Mouse (Mus musculus): ENCODE measurements around the gene 1810055G02Rik. TPM values are rescaled to one million over a fixed set of nuclear protein-coding genes. Genes with fewer than 3 reads are reported as not detected.
A peak's percentile ranks its signal among the peaks of the same experiment; 100 is the strongest.

Gene 1810055G02Rik
- polyA plus RNA-seq, 1 experiment from 2014 or later, result 61.4 TPM

DNA sequence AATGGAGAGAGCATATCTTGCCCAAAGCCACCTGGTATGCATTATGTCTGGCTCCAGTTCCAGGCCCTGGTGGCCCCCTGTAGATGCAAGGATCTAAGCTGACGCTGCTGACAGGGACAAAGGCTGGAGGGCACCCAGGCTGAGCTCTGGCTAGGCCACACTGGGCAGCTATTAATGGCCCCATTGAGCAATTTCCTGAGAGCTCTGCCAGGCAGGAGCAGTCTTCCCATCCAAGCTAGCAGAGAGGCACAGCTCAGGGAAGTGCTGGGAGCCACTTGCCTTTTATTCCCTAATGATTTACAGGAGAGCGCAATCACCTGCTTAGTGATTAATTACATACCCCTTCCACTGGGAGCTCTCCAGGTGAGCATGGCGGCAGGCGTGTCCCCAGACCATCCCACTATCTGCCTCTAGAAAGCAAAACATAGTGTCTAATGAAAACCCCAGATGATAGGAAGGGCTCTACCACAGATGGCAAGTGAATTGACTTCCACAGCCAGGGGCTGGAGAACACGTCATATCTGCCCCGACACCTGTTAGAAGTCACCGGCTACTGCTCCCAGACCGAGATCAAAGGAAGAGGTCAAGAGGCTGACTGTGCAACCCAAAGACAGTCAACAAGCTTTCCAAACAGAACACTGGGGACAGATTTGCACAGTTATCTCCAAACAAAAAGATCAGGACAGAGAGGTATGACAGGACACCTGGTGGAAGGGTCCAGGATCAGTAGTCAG is 33.8 kb upstream of the 1810055G02Rik start:
- ATAC-seq (ENCODE audit: low read depth) (peak; percentile 28; the same call in 1 of the 2 replicates), DNase-seq (ENCODE audit: low spot score) (no peak)
- Histone ChIP-seq H3K9ac (ENCODE audit: low read depth, low read length) (no peak overlapping the region), H3K4me3 (ENCODE audit: low read depth, low read length) (no peak overlapping the region), H3K4me1 (ENCODE audit: control insufficient read depth, insufficient read depth, low read length) (peaks cover 10% of the 10 kb centered on the region), H3K4me2 (ENCODE audit: low read depth, low read length) (no peak overlapping the region), H3K36me3 (ENCODE audit: control insufficient read depth, insufficient read depth, low read length) (peaks cover 30% of the 10 kb centered on the region), H3K27ac (replicated peaks; ENCODE audit: low read depth, low read length) (no peak overlapping the region), H3K9me3 (ENCODE audit: control insufficient read depth, low read length) (0 out of 2 replicates have a peak, but pooled peaks cover 9% of the 10 kb centered on the region), H3K27me3 (replicated peaks; ENCODE audit: control insufficient read depth, insufficient read depth, low read length) (no peaks in the 10 kb centered on the region)
- 87% methylated on average over 8 of the region's 8 CpGs for WGBS

DNA sequence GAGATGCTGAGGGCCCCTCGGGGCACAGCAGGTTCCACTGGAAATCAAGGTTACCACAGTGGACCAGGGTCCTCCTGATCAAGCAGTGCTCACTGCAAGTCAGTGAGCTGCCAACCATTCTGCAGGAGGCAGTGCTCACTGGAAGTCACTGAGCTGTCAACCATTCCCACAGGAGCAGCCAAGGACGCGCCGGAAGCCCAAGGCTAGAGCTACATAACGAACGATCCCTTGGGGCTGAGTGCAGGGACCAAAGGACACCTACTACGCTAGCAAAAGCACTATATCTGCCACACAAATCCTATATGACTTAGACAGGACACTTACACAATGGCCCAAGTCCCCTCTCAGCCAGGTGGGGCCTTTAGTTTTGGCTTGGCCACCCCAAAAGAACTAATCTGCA is 27.4 kb upstream of the 1810055G02Rik start:
- WGBS, result 78% methylated on average over 7 of the region's 7 CpGs
- ATAC-seq (ENCODE audit: low read depth) (no peak), DNase-seq (ENCODE audit: low spot score) (peak; percentile 23)
- Histone ChIP-seq H3K4me2 (ENCODE audit: low read depth, low read length) (peak overlapping the region; percentile 37; the same call in 1 of the 2 replicates), H3K27me3 (replicated peaks; ENCODE audit: control insufficient read depth, insufficient read depth, low read length) (no peaks in the 10 kb centered on the region), H3K27ac (replicated peaks; ENCODE audit: low read depth, low read length) (peak overlapping the region; percentile 76), H3K4me1 (ENCODE audit: control insufficient read depth, insufficient read depth, low read length) (peaks cover 40% of the 10 kb centered on the region), H3K4me3 (ENCODE audit: low read depth, low read length) (no peak overlapping the region), H3K9ac (ENCODE audit: low read depth, low read length) (peak overlapping the region; percentile 32; the same call in 1 of the 2 replicates), H3K36me3 (ENCODE audit: control insufficient read depth, insufficient read depth, low read length) (no peaks in the 10 kb centered on the region), H3K9me3 (ENCODE audit: control insufficient read depth, low read length) (no peaks in the 10 kb centered on the region)

DNA sequence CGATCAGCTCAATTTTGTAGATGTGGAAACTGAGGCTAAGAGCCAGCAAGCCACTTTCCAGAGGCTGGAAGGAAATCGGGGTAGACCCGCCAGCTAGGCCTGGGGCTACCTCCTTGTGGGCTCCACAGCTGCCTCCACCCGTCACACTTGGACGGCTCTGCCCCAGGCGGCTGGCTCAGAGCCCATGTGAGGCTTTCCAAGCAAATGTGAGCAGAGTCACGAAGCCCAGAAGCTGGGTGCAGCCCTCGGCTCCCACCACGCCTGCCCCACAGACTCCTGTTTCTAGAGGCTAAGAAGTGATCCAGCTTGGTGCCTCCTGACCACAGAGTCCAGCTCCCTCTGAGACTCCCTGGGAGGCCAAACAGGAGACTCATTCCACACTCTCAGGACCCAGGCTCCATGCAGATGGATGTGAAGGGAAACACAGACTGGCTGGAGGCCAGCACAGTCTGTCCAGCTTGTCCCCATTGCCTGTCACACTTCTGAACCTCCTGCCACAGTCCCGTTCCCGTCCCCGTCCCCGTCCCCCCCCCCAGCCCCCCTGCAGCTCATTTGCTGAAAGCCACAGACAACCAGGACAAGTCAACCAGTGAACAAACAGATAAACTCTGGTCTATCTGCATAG is 26.7 kb upstream of the 1810055G02Rik start:
- Histone ChIP-seq H3K4me3 (ENCODE audit: low read depth, low read length) (no peak overlapping the region; the same call in 1 of the 2 replicates), H3K9me3 (ENCODE audit: control insufficient read depth, low read length) (no peaks in the 10 kb centered on the region), H3K27me3 (replicated peaks; ENCODE audit: control insufficient read depth, insufficient read depth, low read length) (no peaks in the 10 kb centered on the region), H3K9ac (ENCODE audit: low read depth, low read length) (0 out of 2 replicates have a peak overlapping the region, but pooled peaks have one; percentile 41), H3K4me1 (ENCODE audit: control insufficient read depth, insufficient read depth, low read length) (peaks cover 40% of the 10 kb centered on the region), H3K4me2 (ENCODE audit: low read depth, low read length) (peak overlapping the region; percentile 37), H3K36me3 (ENCODE audit: control insufficient read depth, insufficient read depth, low read length) (no peaks in the 10 kb centered on the region), H3K27ac (replicated peaks; ENCODE audit: low read depth, low read length) (peak overlapping the region; percentile 76)
- peak; percentile 79 for ATAC-seq (ENCODE audit: low read depth)
- 18% methylated on average over 12 of the region's 13 CpGs for WGBS
- peak; percentile 93 for DNase-seq (ENCODE audit: low spot score)

DNA sequence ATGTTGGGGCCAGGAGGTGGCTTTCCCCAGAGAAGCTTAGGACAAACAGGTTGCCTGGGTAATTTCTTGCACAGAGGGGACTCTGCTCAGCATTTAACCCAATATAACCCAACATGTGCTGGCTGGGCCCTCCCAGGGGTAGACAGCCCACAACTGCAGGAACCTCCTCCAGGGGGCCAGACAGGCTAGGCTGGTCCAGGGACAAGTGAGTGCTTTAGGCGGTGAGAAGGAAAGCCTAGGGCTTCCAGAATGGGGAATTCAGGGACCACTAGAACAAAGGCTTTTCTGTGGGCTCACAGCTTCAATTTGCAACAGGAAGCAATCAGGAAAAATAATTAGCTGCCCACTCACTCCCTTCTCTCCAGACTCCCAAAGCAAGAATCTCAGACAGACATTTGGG is 23.7 kb upstream of the 1810055G02Rik start:
- Histone ChIP-seq H3K4me2 (ENCODE audit: low read depth, low read length) (peak overlapping the region; percentile 87), H3K27me3 (replicated peaks; ENCODE audit: control insufficient read depth, insufficient read depth, low read length) (no peaks in the 10 kb centered on the region), H3K9me3 (ENCODE audit: control insufficient read depth, low read length) (no peaks in the 10 kb centered on the region), H3K4me3 (ENCODE audit: low read depth, low read length) (peak overlapping the region; percentile 99), H3K36me3 (ENCODE audit: control insufficient read depth, insufficient read depth, low read length) (no peaks in the 10 kb centered on the region), H3K9ac (ENCODE audit: low read depth, low read length) (peak overlapping the region; percentile 97), H3K4me1 (ENCODE audit: control insufficient read depth, insufficient read depth, low read length) (peaks cover 44% of the 10 kb centered on the region), H3K27ac (replicated peaks; ENCODE audit: low read depth, low read length) (peak overlapping the region; percentile 88; the same call in 1 of the 2 replicates)
- ATAC-seq (ENCODE audit: low read depth) (peak; percentile 8; the same call in 1 of the 2 replicates), DNase-seq (ENCODE audit: low spot score) (peak; percentile 35)
- WGBS, result 8% methylated on average over 1 of the region's 1 CpGs

DNA sequence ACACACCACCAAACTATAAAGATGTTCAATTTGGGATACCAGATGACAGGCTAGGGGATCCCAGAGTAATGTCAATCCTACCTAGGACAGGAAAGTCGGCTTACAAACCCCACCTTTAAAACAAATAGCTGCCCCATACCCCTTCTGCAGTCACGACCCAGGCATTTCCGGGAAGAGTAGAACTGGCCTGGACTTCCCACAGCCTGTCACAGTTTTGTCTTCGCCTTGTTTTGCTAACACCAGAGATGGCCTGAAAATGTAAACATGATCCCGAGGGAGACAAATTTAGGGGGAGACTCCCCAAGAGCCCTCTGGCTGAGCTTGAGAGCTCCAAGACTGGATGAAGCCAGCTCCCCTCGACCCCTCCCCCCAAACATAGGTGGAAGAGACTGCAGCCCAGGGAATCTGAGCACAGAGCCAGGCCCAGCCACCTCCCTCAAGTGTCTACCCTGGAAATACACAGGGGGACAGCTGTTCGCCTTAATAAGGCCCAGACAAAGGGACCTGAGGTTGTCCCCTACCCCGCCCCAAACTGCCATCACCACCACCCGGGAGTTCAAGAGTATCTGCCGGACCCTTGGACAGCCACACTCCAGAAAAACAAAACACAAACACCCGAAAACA is 23.0 kb upstream of the 1810055G02Rik start:
- peak overlapping the region; percentile 87 for H3K4me2 ChIP-seq (ENCODE audit: low read depth, low read length)
- WGBS, result 3% methylated on average over 11 of the region's 11 CpGs
- ATAC-seq (ENCODE audit: low read depth), result peak; percentile 21; the same call in 1 of the 2 replicates
- no peaks in the 10 kb centered on the region for H3K27me3 ChIP-seq (replicated peaks; ENCODE audit: control insufficient read depth, insufficient read depth, low read length)
- peaks cover 44% of the 10 kb centered on the region for H3K4me1 ChIP-seq (ENCODE audit: control insufficient read depth, insufficient read depth, low read length)
- H3K4me3 ChIP-seq (ENCODE audit: low read depth, low read length), result peak overlapping the region; percentile 99
- H3K9me3 ChIP-seq (ENCODE audit: control insufficient read depth, low read length), result no peaks in the 10 kb centered on the region
- H3K27ac ChIP-seq (replicated peaks; ENCODE audit: low read depth, low read length), result peak overlapping the region; percentile 88
- H3K36me3 ChIP-seq (ENCODE audit: control insufficient read depth, insufficient read depth, low read length), result no peaks in the 10 kb centered on the region
- H3K9ac ChIP-seq (ENCODE audit: low read depth, low read length), result peak overlapping the region; percentile 97
- DNase-seq (ENCODE audit: low spot score), result peak; percentile 52

DNA sequence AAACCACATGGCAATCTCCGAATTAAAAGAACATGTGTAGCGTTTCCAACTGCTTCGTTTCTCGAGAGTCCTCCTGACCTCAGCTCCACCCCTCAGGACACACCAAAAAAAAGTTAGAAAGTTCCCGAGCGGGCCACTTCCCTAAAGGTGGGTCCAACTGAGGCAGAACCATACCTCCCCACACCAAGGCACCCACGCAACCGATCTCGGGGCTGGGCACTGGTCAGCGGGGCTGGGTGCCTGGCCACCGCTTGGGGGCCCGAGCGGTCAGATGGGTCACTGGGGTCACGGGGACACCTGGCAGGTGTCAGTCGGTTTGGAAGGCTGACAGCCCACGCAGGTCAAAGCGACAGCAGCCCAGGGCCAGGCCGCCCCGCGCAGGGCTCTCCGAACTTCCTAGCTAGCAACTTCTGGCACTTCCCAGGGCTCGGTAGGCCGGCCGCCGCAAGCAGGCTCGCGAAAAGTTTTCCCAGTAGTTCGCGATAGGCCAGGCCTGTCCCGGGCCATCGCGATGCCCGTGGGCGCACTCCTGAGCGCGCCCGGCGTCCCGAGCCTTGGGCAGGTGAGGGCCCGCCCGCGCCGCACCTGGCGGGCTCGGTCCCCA is 22.4 kb upstream of the 1810055G02Rik start:
- Histone ChIP-seq H3K9ac (ENCODE audit: low read depth, low read length) (peak overlapping the region; percentile 97), H3K9me3 (ENCODE audit: control insufficient read depth, low read length) (no peaks in the 10 kb centered on the region), H3K4me3 (ENCODE audit: low read depth, low read length) (peak overlapping the region; percentile 99), H3K4me1 (ENCODE audit: control insufficient read depth, insufficient read depth, low read length) (peaks cover 39% of the 10 kb centered on the region), H3K27me3 (replicated peaks; ENCODE audit: control insufficient read depth, insufficient read depth, low read length) (no peaks in the 10 kb centered on the region), H3K27ac (replicated peaks; ENCODE audit: low read depth, low read length) (peak overlapping the region; percentile 88), H3K36me3 (ENCODE audit: control insufficient read depth, insufficient read depth, low read length) (no peaks in the 10 kb centered on the region), H3K4me2 (ENCODE audit: low read depth, low read length) (peak overlapping the region; percentile 87)
- DNase-seq (ENCODE audit: low spot score) (peak; percentile 47), ATAC-seq (ENCODE audit: low read depth) (peak; percentile 45)
- whole genome bisulfite sequencing, result under 1% methylated on average over 34 of the region's 45 CpGs

DNA sequence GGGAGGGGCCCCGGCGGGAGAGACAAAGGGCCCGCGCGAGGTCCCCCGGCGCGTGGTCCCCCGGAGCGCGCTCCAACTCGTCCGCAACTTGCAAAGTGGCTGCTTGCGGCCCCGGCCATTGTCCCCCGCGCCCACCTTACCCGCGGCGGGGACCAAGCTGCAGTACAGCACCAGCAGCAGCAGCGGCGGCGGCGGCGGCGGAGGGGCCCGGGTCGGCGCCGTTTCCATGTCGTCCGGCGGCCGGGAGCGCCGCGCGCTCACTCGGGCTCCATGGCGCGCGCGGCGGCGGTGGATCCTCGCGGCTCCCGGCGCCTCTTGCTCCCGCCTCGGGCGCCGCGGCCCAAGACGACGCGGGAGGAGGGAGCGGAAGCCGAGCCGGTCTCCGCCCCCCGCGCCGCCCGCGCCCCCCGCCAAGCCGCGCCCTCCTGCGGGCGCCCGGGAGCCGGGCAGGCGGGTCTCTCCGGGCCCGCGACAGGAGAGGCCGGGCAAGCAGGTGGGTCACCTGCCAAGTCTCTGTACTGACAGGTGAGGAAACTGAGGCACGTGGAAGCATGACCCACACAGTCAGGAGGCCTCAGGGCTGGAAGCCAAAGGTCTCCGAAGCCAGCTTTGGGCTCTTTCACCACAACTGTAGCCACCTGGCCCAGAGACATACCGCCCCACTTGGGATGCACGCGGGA is 21.7 kb upstream of the 1810055G02Rik start, which contains the start of gene Lrp5:
Gene Lrp5 (minus strand): TSS at position 350 of the 680 bp plus-strand sequence.
- Histone ChIP-seq H3K27ac (replicated peaks; ENCODE audit: low read depth, low read length) (peak within 1 kb of the TSS; percentile 88), H3K27me3 (replicated peaks; ENCODE audit: control insufficient read depth, insufficient read depth, low read length) (no peaks in the 10 kb centered on the region), H3K9me3 (ENCODE audit: control insufficient read depth, low read length) (no peaks in the 10 kb centered on the region), H3K4me2 (ENCODE audit: low read depth, low read length) (peak within 1 kb of the TSS; percentile 87), H3K4me1 (ENCODE audit: control insufficient read depth, insufficient read depth, low read length) (peaks cover 33% of the 10 kb centered on the region), H3K36me3 (ENCODE audit: control insufficient read depth, insufficient read depth, low read length) (no peaks in the 10 kb centered on the region), H3K4me3 (ENCODE audit: low read depth, low read length) (peak within 1 kb of the TSS; percentile 99), H3K9ac (ENCODE audit: low read depth, low read length) (peak within 1 kb of the TSS; percentile 97)
- WGBS, result 1% methylated on average over 17 of the region's 83 CpGs
- peak; percentile 73 for DNase-seq (ENCODE audit: low spot score)
- ATAC-seq (ENCODE audit: low read depth), result peak; percentile 66
